Mouse (Mus musculus): ENCODE results near the gene Tmem139. TPM values are rescaled to one million over a fixed set of nuclear protein-coding genes. Genes with fewer than 3 reads are reported as not detected.

The Tmem139 gene
- total and polyA plus RNA-seq, 2 experiments from 2014 or later, result 0.14 TPM; not detected in 1

GRCm38 (mm10) chr6:42231191-42231590 is 30.6 kb upstream of the Tmem139 start:
- H3K27ac ChIP-seq (ENCODE audit: low read depth, low read length), result no peak overlapping the region
- no peak for ATAC-seq (ENCODE audit: low FRiP score)

GRCm38 (mm10) chr6:42237276-42237805 is 24.4 kb upstream of the Tmem139 start:
- Histone ChIP-seq H3K9me3 (ENCODE audit: low read length) (no peaks in the 10 kb centered on the region), H3K4me1 (ENCODE audit: insufficient read depth, low read length) (no peaks in the 10 kb centered on the region), H3K27me3 (ENCODE audit: insufficient read depth, low read length) (no peaks in the 10 kb centered on the region), H3K27ac (ENCODE audit: low read depth, low read length) (no peak overlapping the region), H3K4me2 (ENCODE audit: low read depth, low read length, poor library complexity, severe bottlenecking) (no peak overlapping the region), H3K36me3 (ENCODE audit: insufficient read depth, low read length) (no peaks in the 10 kb centered on the region), H3K9ac (replicated peaks; ENCODE audit: low read length, poor library complexity, severe bottlenecking) (no peak overlapping the region), H3K4me3 (ENCODE audit: low read depth, low read length) (no peak overlapping the region)
- WGBS, result 74% methylated on average over 6 of the region's 6 CpGs
- no peak for TF ChIP-seq CTCF (IDR thresholded peaks at IDR 0.05)
- ATAC-seq (ENCODE audit: low FRiP score) (no peak), DNase-seq (ENCODE audit: low spot score) (no peak)

More at GRCm38 (mm10) chr6:42231191-42231590, 30.6 kb upstream of the Tmem139 start:
- no peak overlapping the region for H3K4me3 ChIP-seq (ENCODE audit: low read depth, low read length)
- H3K9me3 ChIP-seq (ENCODE audit: low read length), result no peaks in the 10 kb centered on the region
- no peaks in the 10 kb centered on the region for H3K4me1 ChIP-seq (ENCODE audit: insufficient read depth, low read length)
- H3K36me3 ChIP-seq (ENCODE audit: insufficient read depth, low read length), result no peaks in the 10 kb centered on the region
- DNase-seq (ENCODE audit: low spot score), result no peak
- WGBS, result 83% methylated on average over 3 of the region's 3 CpGs
- H3K4me2 ChIP-seq (ENCODE audit: low read depth, low read length, poor library complexity, severe bottlenecking), result no peak overlapping the region
- no peaks in the 10 kb centered on the region for H3K27me3 ChIP-seq (ENCODE audit: insufficient read depth, low read length)
- TF ChIP-seq CTCF (IDR thresholded peaks at IDR 0.05), result no peak
- no peak overlapping the region for H3K9ac ChIP-seq (replicated peaks; ENCODE audit: low read length, poor library complexity, severe bottlenecking)

- 82% methylated on average over 6 of the region's 6 CpGs for WGBS
- no peaks in the 10 kb centered on the region for H3K9me3 ChIP-seq (ENCODE audit: low read length)
- H3K36me3 ChIP-seq (ENCODE audit: insufficient read depth, low read length), result no peaks in the 10 kb centered on the region
- DNase-seq (ENCODE audit: low spot score), result no peak
- TF ChIP-seq CTCF (IDR thresholded peaks at IDR 0.05), result no peak
- no peak overlapping the region for H3K4me2 ChIP-seq (ENCODE audit: low read depth, low read length, poor library complexity, severe bottlenecking)
- no peaks in the 10 kb centered on the region for H3K27me3 ChIP-seq (ENCODE audit: insufficient read depth, low read length)
- no peak for ATAC-seq (ENCODE audit: low FRiP score)
- H3K4me3 ChIP-seq (ENCODE audit: low read depth, low read length), result no peak overlapping the region
- no peak overlapping the region for H3K27ac ChIP-seq (ENCODE audit: low read depth, low read length)
- H3K4me1 ChIP-seq (ENCODE audit: insufficient read depth, low read length), result no peaks in the 10 kb centered on the region
- H3K9ac ChIP-seq (replicated peaks; ENCODE audit: low read length, poor library complexity, severe bottlenecking), result no peak overlapping the region
These were observed 20.3 kb upstream of the Tmem139 start for GRCm38 (mm10) chr6:42241311-42242045.

- Histone ChIP-seq H3K9ac (replicated peaks; ENCODE audit: low read length, poor library complexity, severe bottlenecking) (peak within 1 kb of the TSS; percentile 44; the same call in 1 of the 2 replicates), H3K9me3 (ENCODE audit: low read length) (no peaks in the 10 kb centered on the region), H3K4me1 (ENCODE audit: insufficient read depth, low read length) (no peaks in the 10 kb centered on the region), H3K27ac (ENCODE audit: low read depth, low read length) (no peak within 1 kb of the TSS), H3K4me3 (ENCODE audit: low read depth, low read length) (peak within 1 kb of the TSS; percentile 45), H3K36me3 (ENCODE audit: insufficient read depth, low read length) (no peaks in the 10 kb centered on the region), H3K4me2 (ENCODE audit: low read depth, low read length, poor library complexity, severe bottlenecking) (peak within 1 kb of the TSS; percentile 70), H3K27me3 (ENCODE audit: insufficient read depth, low read length) (no peaks in the 10 kb centered on the region)
- WGBS, result 2% methylated on average over 28 of the region's 28 CpGs
- ATAC-seq (ENCODE audit: low FRiP score) (peak; percentile 99), DNase-seq (ENCODE audit: low spot score) (peak; percentile 89)
- no peak for TF ChIP-seq CTCF (IDR thresholded peaks at IDR 0.05)
These were observed 15.9 kb upstream of the Tmem139 start, which contains the start of gene Gstk1 for GRCm38 (mm10) chr6:42245711-42246353. Gstk1 (plus strand) TSS chr6:42245935.

- no peak overlapping the region for H3K9ac ChIP-seq (replicated peaks; ENCODE audit: low read length, poor library complexity, severe bottlenecking)
- 12% methylated on average over 8 of the region's 8 CpGs for WGBS
- H3K9me3 ChIP-seq (ENCODE audit: low read length), result no peaks in the 10 kb centered on the region
- H3K27ac ChIP-seq (ENCODE audit: low read depth, low read length), result no peak overlapping the region
- H3K4me2 ChIP-seq (ENCODE audit: low read depth, low read length, poor library complexity, severe bottlenecking), result peak overlapping the region; percentile 31
- peak; percentile 18 for DNase-seq (ENCODE audit: low spot score)
- no peak for ATAC-seq (ENCODE audit: low FRiP score)
- H3K27me3 ChIP-seq (ENCODE audit: insufficient read depth, low read length), result no peaks in the 10 kb centered on the region
- TF ChIP-seq CTCF (IDR thresholded peaks at IDR 0.05), result no peak
- 0 out of 2 replicates have a peak overlapping the region, but pooled peaks have one; percentile 9 for H3K4me3 ChIP-seq (ENCODE audit: low read depth, low read length)
- no peaks in the 10 kb centered on the region for H3K4me1 ChIP-seq (ENCODE audit: insufficient read depth, low read length)
- no peaks in the 10 kb centered on the region for H3K36me3 ChIP-seq (ENCODE audit: insufficient read depth, low read length)
These were observed 14.6 kb upstream of the Tmem139 start for GRCm38 (mm10) chr6:42247173-42247572.

GRCm38 (mm10) chr6:42247981-42248380 is 13.8 kb upstream of the Tmem139 start:
- Histone ChIP-seq H3K9ac (replicated peaks; ENCODE audit: low read length, poor library complexity, severe bottlenecking) (no peak overlapping the region), H3K9me3 (ENCODE audit: low read length) (no peaks in the 10 kb centered on the region), H3K36me3 (ENCODE audit: insufficient read depth, low read length) (no peaks in the 10 kb centered on the region), H3K27me3 (ENCODE audit: insufficient read depth, low read length) (no peaks in the 10 kb centered on the region), H3K27ac (ENCODE audit: low read depth, low read length) (no peak overlapping the region), H3K4me3 (ENCODE audit: low read depth, low read length) (no peak overlapping the region), H3K4me1 (ENCODE audit: insufficient read depth, low read length) (no peaks in the 10 kb centered on the region), H3K4me2 (ENCODE audit: low read depth, low read length, poor library complexity, severe bottlenecking) (0 out of 2 replicates have a peak overlapping the region, but pooled peaks have one; percentile 31)
- ATAC-seq (ENCODE audit: low FRiP score) (no peak), DNase-seq (ENCODE audit: low spot score) (no peak)
- WGBS, result 64% methylated on average over 1 of the region's 1 CpGs
- no peak for TF ChIP-seq CTCF (IDR thresholded peaks at IDR 0.05)
